Mouse (Mus musculus) neural tube, embryonic 11.5 days (tissue): Measurements from ENCODE around the gene Cnpy2. TPM values are rescaled to one million over a fixed set of nuclear protein-coding genes. Genes with fewer than 3 reads are reported as not detected.
A peak's percentile ranks its signal among the peaks of the same experiment; 100 is the strongest.

ENCODE experiments used
- ATAC-seq: fragments of 200-750 bp; cut with Nextera tagmentation; 2 replicates; pipeline ENCODE4 v1.8.0; 2017; ENCODE audit warnings: moderate number of reproducible peaks, mild to moderate bottlenecking, moderate TSS enrichment, moderate library complexity; ENCODE audit not compliant: insufficient read depth, low FRiP score, low TSS enrichment
- DNase-seq: peaks from one replicate; pipeline ENCODE4 v3.0.0-alpha.2; 2015; ENCODE audit warnings: low spot score
- H3K27ac ChIP-seq: fragments of 300-500 bp; sonication (generic); 2 replicates; pipeline ENCODE4 v1.5.1; 2014; ENCODE audit warnings: low read depth, mild to moderate bottlenecking, low read length
- H3K27me3 ChIP-seq: fragments of 300-500 bp; sonication (generic); 2 replicates; pipeline ENCODE4 v1.6.1; 2014; ENCODE audit warnings: mild to moderate bottlenecking, low read length, mixed read lengths; ENCODE audit not compliant: control insufficient read depth, insufficient read depth
- H3K36me3 ChIP-seq: fragments of 300-500 bp; sonication (generic); 2 replicates; pipeline ENCODE4 v1.6.1; 2014; ENCODE audit warnings: mild to moderate bottlenecking, low read length, moderate library complexity, mixed read lengths; ENCODE audit not compliant: control insufficient read depth, insufficient read depth
- H3K4me1 ChIP-seq: fragments of 300-500 bp; sonication (generic); 2 replicates; pipeline ENCODE4 v1.6.1; 2014; ENCODE audit warnings: low read length, mixed read lengths; ENCODE audit not compliant: control insufficient read depth, insufficient read depth
- H3K4me2 ChIP-seq: fragments of 300-500 bp; sonication (generic); 2 replicates; pipeline ENCODE4 v1.6.1; 2014; ENCODE audit warnings: low read depth, mild to moderate bottlenecking, moderate library complexity
- H3K4me3 ChIP-seq: fragments of 300-500 bp; sonication (generic); 2 replicates; pipeline ENCODE4 v1.5.1; 2014; ENCODE audit warnings: low read depth, low read length
- H3K9ac ChIP-seq: fragments of 300-500 bp; sonication (generic); 2 replicates; pipeline ENCODE4 v1.6.1; 2014; ENCODE audit warnings: mild to moderate bottlenecking, low read length
- H3K9me3 ChIP-seq: fragments of 300-500 bp; sonication (generic); 2 replicates; pipeline ENCODE4 v1.6.1; 2016; ENCODE audit warnings: low read length; ENCODE audit not compliant: control insufficient read depth
- whole genome bisulfite sequencing: fragments of 180-500 bp; shearing (Covaris S2); extraction: QIAGEN DNeasy Blood & Tissue Kit; methylation state at CpG from one replicate; pipeline ENCODE4 v1.1.7; 2014; 5-methylcytosine and 5-hydroxymethylcytosine counted together
- polyA plus RNA-seq: library from polyadenylated mRNA; unstranded; fragments of >200 nt; fragmentation: Nextera tagmentation; extraction: Ambion mirVana; gene quantifications from 2 replicates; pipeline ENCODE4 v1.2.1, GENCODE M21; 2014

Gene Cnpy2
- polyA plus RNA-seq, 1 experiment from 2014 or later, result 248 TPM

GRCm38 (mm10) chr10:128376099-128376454 is 53.8 kb downstream of the Cnpy2 start:
- DNase-seq (no peak), ATAC-seq (no peak)
- Histone ChIP-seq H3K9me3 (no peaks in the 10 kb centered on the region), H3K36me3 (peaks cover 11% of the 10 kb centered on the region), H3K4me1 (peaks cover 10% of the 10 kb centered on the region), H3K9ac (peak overlapping the region; percentile 98), H3K27ac (peak overlapping the region; percentile 90; the same call in 1 of the 2 replicates), H3K27me3 (no peaks in the 10 kb centered on the region), H3K4me2 (peak overlapping the region; percentile 79), H3K4me3 (peak overlapping the region; percentile 99)
- WGBS, result 46% methylated on average over 4 of the region's 4 CpGs

- DNase-seq (peak; percentile 89), ATAC-seq (peak; percentile 91)
- H3K4me1 ChIP-seq, result peaks cover 10% of the 10 kb centered on the region
- under 1% methylated on average over 36 of the region's 73 CpGs for WGBS
- peak within 1 kb of the TSS; percentile 90 for H3K27ac ChIP-seq
- H3K4me2 ChIP-seq, result peak within 1 kb of the TSS; percentile 79
- peak within 1 kb of the TSS; percentile 99 for H3K4me3 ChIP-seq
- H3K9me3 ChIP-seq, result no peaks in the 10 kb centered on the region
- no peaks in the 10 kb centered on the region for H3K27me3 ChIP-seq
- H3K9ac ChIP-seq, result peak within 1 kb of the TSS; percentile 98
- peaks cover 14% of the 10 kb centered on the region for H3K36me3 ChIP-seq
These were observed 54.4 kb downstream of the Cnpy2 start, which contains the start of gene Ankrd52 for GRCm38 (mm10) chr10:128376455-128377211. Ankrd52 (plus strand) TSS chr10:128377115.

Other genes starting within 250 kb of the Cnpy2 start
- gene Atp5b, start 239.2 kb upstream of the Cnpy2 start, polyA plus RNA-seq, result 2,381 and 2,418 TPM in 2 replicates
- gene Baz2a, start 230.9 kb upstream of the Cnpy2 start, polyA plus RNA-seq, result 20.3 and 23.5 TPM in 2 replicates
- 17.9 and 19.9 TPM in 2 replicates for gene Rbms2, start 142.2 kb upstream of the Cnpy2 start, polyA plus RNA-seq
- gene Gls2, start 128.0 kb upstream of the Cnpy2 start, polyA plus RNA-seq, result 1.2 and 1.5 TPM in 2 replicates
- gene Spryd4, start 110.7 kb upstream of the Cnpy2 start, polyA plus RNA-seq, result 26.2 and 28.0 TPM in 2 replicates
- gene Mip, start 96.6 kb upstream of the Cnpy2 start, polyA plus RNA-seq, result not detected in 2 replicates
- gene Timeless, start 90.4 kb upstream of the Cnpy2 start, polyA plus RNA-seq, result 58.7 and 61.2 TPM in 2 replicates
- 0.99 TPM in 1 of 2 replicates, not detected in the other for gene Apon, start 68.4 kb upstream of the Cnpy2 start, polyA plus RNA-seq
- not detected in 2 replicates for gene Apof, start 53.8 kb upstream of the Cnpy2 start, polyA plus RNA-seq
- 15.2 and 17.2 TPM in 2 replicates for gene Stat2, start 51.9 kb upstream of the Cnpy2 start, polyA plus RNA-seq
- not detected in 2 replicates for gene Il23a, start 23.7 kb upstream of the Cnpy2 start, polyA plus RNA-seq
- gene Pan2, start 19.1 kb upstream of the Cnpy2 start, polyA plus RNA-seq, result 33.3 and 35.2 TPM in 2 replicates
- gene Cs, start 15.3 kb downstream of the Cnpy2 start, polyA plus RNA-seq, result 266 and 284 TPM in 2 replicates
- 19.0 and 24.1 TPM in 2 replicates for gene Coq10a, start 46.5 kb downstream of the Cnpy2 start, polyA plus RNA-seq
- 9.5 and 10.4 TPM in 2 replicates for gene Ankrd52, start 54.7 kb downstream of the Cnpy2 start, polyA plus RNA-seq
- gene Slc39a5, start 78.8 kb downstream of the Cnpy2 start, polyA plus RNA-seq, result not detected in 2 replicates
- gene Nabp2, start 89.0 kb downstream of the Cnpy2 start, polyA plus RNA-seq, result 115 and 127 TPM in 2 replicates
- 43.5 and 46.8 TPM in 2 replicates for gene Rnf41, start 89.2 kb downstream of the Cnpy2 start, polyA plus RNA-seq
- 124 and 125 TPM in 2 replicates for gene Smarcc2, start 136.8 kb downstream of the Cnpy2 start, polyA plus RNA-seq
- 776 and 804 TPM in 2 replicates for gene Myl6, start 171.7 kb downstream of the Cnpy2 start, polyA plus RNA-seq
- 2.4 and 3.5 TPM in 2 replicates for gene Myl6b, start 176.2 kb downstream of the Cnpy2 start, polyA plus RNA-seq
- 27.3 and 34.1 TPM in 2 replicates for gene Esyt1, start 203.4 kb downstream of the Cnpy2 start, polyA plus RNA-seq
- 16.6 and 18.3 TPM in 2 replicates for gene Zc3h10, start 225.3 kb downstream of the Cnpy2 start, polyA plus RNA-seq
- 3,132 and 3,213 TPM in 2 replicates for gene Rpl41, start 226.8 kb downstream of the Cnpy2 start, polyA plus RNA-seq
- 245 and 251 TPM in 2 replicates for gene Pa2g4, start 243.5 kb downstream of the Cnpy2 start, polyA plus RNA-seq